Mouse (Mus musculus) R1 (cell line): ENCODE results near the gene Impg1.

Experiments
- DNase-seq: peaks from one replicate; pipeline ENCODE4 v3.0.0-alpha.2; 2018; ENCODE audit warnings: low read depth, low spot score

Impg1 gene

GRCm38 (mm10) chr9:80465381-80465780 lies at the start of gene Impg1:
Gene Impg1, minus strand, starts transcription at chr9:80465481.
- no peak for DNase-seq

GRCm38 (mm10) chr9:80509464-80510153 lies 44.3 kb upstream of the Impg1 start:
- DNase-seq: no peak

GRCm38 (mm10) chr9:80504496-80505012 lies 39.3 kb upstream of the Impg1 start:
- peak; percentile 84 for DNase-seq

- no peak for DNase-seq
Observed at GRCm38 (mm10) chr9:80491591-80491990, 26.3 kb upstream of the Impg1 start.

- no peak for DNase-seq
Observed at GRCm38 (mm10) chr9:80460420-80460819, 4.9 kb downstream of the Impg1 start.

- DNase-seq: no peak
Observed at GRCm38 (mm10) chr9:80450467-80451261, 14.6 kb downstream of the Impg1 start.

- DNase-seq: no peak
Observed at GRCm38 (mm10) chr9:80441096-80441710, 24.1 kb downstream of the Impg1 start.

- DNase-seq: no peak
Observed at GRCm38 (mm10) chr9:80391404-80391803, 73.9 kb downstream of the Impg1 start.

GRCm38 (mm10) chr9:80391002-80391401 lies 74.3 kb downstream of the Impg1 start:
- DNase-seq: no peak

- no peak for DNase-seq
Observed at GRCm38 (mm10) chr9:80387890-80388289, 77.4 kb downstream of the Impg1 start.

GRCm38 (mm10) chr9:80386492-80386891 lies 78.8 kb downstream of the Impg1 start:
- peak; percentile 47 for DNase-seq

GRCm38 (mm10) chr9:80386000-80386399 lies 79.3 kb downstream of the Impg1 start:
- DNase-seq: peak; percentile 81

GRCm38 (mm10) chr9:80382711-80383110 lies 82.6 kb downstream of the Impg1 start:
- no peak for DNase-seq

- no peak for DNase-seq
Observed at GRCm38 (mm10) chr9:80380078-80380645, 85.1 kb downstream of the Impg1 start.

- DNase-seq: no peak
Observed at GRCm38 (mm10) chr9:80374100-80374499, 91.2 kb downstream of the Impg1 start.

GRCm38 (mm10) chr9:80373304-80373739 lies 92.0 kb downstream of the Impg1 start:
- DNase-seq: no peak

GRCm38 (mm10) chr9:80368636-80369035 lies 96.6 kb downstream of the Impg1 start:
- peak; percentile 56 for DNase-seq

- DNase-seq: no peak
Observed at GRCm38 (mm10) chr9:80367520-80368204, 97.6 kb downstream of the Impg1 start.

- no peak for DNase-seq
Observed at GRCm38 (mm10) chr9:80360063-80360462, 105.2 kb downstream of the Impg1 start.

- peak; percentile 57 for DNase-seq
Observed at GRCm38 (mm10) chr9:80351678-80352331, 113.5 kb downstream of the Impg1 start.

- no peak for DNase-seq
Observed at GRCm38 (mm10) chr9:80351295-80351677, 114.0 kb downstream of the Impg1 start.
